Comparison of ENCODE assay signal across 10 mouse cellular contexts in genomic region chr15:9078481-9079300, GRCm38 (mm10). TPM values are rescaled to one million over a fixed set of nuclear protein-coding genes. Genes with fewer than 3 reads are reported as not detected.
A peak's percentile ranks its signal among the peaks of the same experiment; 100 is the strongest.
DNase-seq lines count a peak whose midpoint lies in the region; ATAC-seq and TF ChIP-seq lines count a peak whose summit lies in the region.
"Had no signal": no experiment of that assay in that cellular context is flagged by ENCODE, and none has a peak within 500 bp of the region (broad histone marks: within the 10 kb centered on the region; RNA-seq: fewer than 3 reads in every experiment).

No protein-coding gene starts in this region.

- TF ChIP-seq CTCF in olfactory bulb, adult 2 months (IDR thresholded peaks at IDR 0.05; ENCODE audit: insufficient read depth, low read depth, low read length), result no peak

- no peaks in the 10 kb centered on the region for H3K36me3 ChIP-seq in lung, embryonic 15.5 days
- no peaks in the 10 kb centered on the region for H3K36me3 ChIP-seq in embryonic facial prominence, embryonic 13.5 days

- peak; percentile 41; the same call in 1 of the 2 replicates for ATAC-seq in lung, embryonic 15.5 days (ENCODE audit: borderline replicate concordance, extremely low read depth, low FRiP score, low TSS enrichment)
- ATAC-seq in embryonic facial prominence, embryonic 13.5 days (ENCODE audit: insufficient number of reproducible peaks, insufficient read depth, low FRiP score, low TSS enrichment, low read depth), result no peak

- no peak for DNase-seq in lung, postnatal 4 days
- peak; percentile 30 for DNase-seq in heart, postnatal 4 days
- DNase-seq in adrenal gland, postnatal 10 days, result no peak
- DNase-seq in ovary, postnatal 36 days (ENCODE audit: low spot score), result no peak
- DNase-seq in MN1 (ENCODE audit: low spot score), result no peak
- DNase-seq: cerebellum, postnatal 10 days; layer of hippocampus, adult 9-11 months had no signal

- H3K4me2 ChIP-seq in lung, embryonic 15.5 days, result peak overlapping the region; percentile 25
- H3K4me2 ChIP-seq in embryonic facial prominence, embryonic 13.5 days, result no peak overlapping the region

- H3K4me1 ChIP-seq in lung, embryonic 15.5 days, result peaks cover 53% of the 10 kb centered on the region
- peaks cover 34% of the 10 kb centered on the region for H3K4me1 ChIP-seq in embryonic facial prominence, embryonic 13.5 days
- peaks cover 13% of the 10 kb centered on the region for H3K4me1 ChIP-seq in olfactory bulb, adult 2 months (ENCODE audit: control insufficient read depth, insufficient read depth, low read length)

- TF ChIP-seq POLR2A in olfactory bulb, adult 2 months (IDR thresholded peaks at IDR 0.05; ENCODE audit: insufficient read depth, low read depth, low read length), result no peak

- H3K4me3 ChIP-seq in lung, embryonic 15.5 days, result no peak overlapping the region
- no peak overlapping the region for H3K4me3 ChIP-seq in embryonic facial prominence, embryonic 13.5 days
- no peak overlapping the region for H3K4me3 ChIP-seq in olfactory bulb, adult 2 months (ENCODE audit: insufficient read depth, low read depth, low read length)

- no peak overlapping the region for H3K9ac ChIP-seq in lung, embryonic 15.5 days
- H3K9ac ChIP-seq in embryonic facial prominence, embryonic 13.5 days, result no peak overlapping the region

- WGBS in lung, embryonic 15.5 days, result 46% methylated on average over 12 of the region's 12 CpGs
- 72% methylated on average over 12 of the region's 12 CpGs for WGBS in embryonic facial prominence, embryonic 13.5 days
- WGBS in olfactory bulb, adult 2 months, result 65% methylated on average over 12 of the region's 12 CpGs

- H3K27ac ChIP-seq in lung, embryonic 15.5 days, result peak overlapping the region; percentile 81
- peak overlapping the region; percentile 39; the same call in 1 of the 2 replicates for H3K27ac ChIP-seq in embryonic facial prominence, embryonic 13.5 days
- H3K27ac ChIP-seq in olfactory bulb, adult 2 months (ENCODE audit: insufficient read depth, low read depth, low read length), result peak overlapping the region; percentile 15; the same call in 1 of the 2 replicates

- H3K9me3 ChIP-seq in lung, embryonic 15.5 days, result no peaks in the 10 kb centered on the region
- H3K9me3 ChIP-seq in embryonic facial prominence, embryonic 13.5 days, result no peaks in the 10 kb centered on the region

- no peaks in the 10 kb centered on the region for H3K27me3 ChIP-seq in lung, embryonic 15.5 days
- H3K27me3 ChIP-seq in embryonic facial prominence, embryonic 13.5 days, result no peaks in the 10 kb centered on the region

RNA-seq across cellular contexts. Expression of gene Nadk2, which starts 7.6 kb away (rescaled TPM):
- 33.0 and 35.6 TPM in 2 replicates for polyA plus RNA-seq in lung, embryonic 15.5 days (2015; fragmentation: Nextera tagmentation; extraction: Ambion mirVana)
- 25.0 and 31.1 TPM in 2 replicates for polyA plus RNA-seq in embryonic facial prominence, embryonic 13.5 days (2015; fragmentation: Nextera tagmentation; extraction: Ambion mirVana)
- 10 to 100 TPM; 48.8 to 50.5 TPM for total RNA-seq in heart, postnatal 4 days (2021)
- polyA plus RNA-seq in olfactory bulb, adult 2 months (2012; ENCODE audit: insufficient read depth, insufficient read length, low replicate concordance, missing spikeins), result not detected in 2 replicates
- total RNA-seq in adrenal gland, postnatal 10 days (2021), result 10 to 100 TPM; 74.0 to 74.3 TPM

Comparison
In these comparisons a context has a peak if more than half of its experiments do, and no peak if none do; other contexts are left out.
1. H3K27ac ChIP-seq: peak in every context shown above with its lines; median percentile 81 in lung, embryonic 15.5 days; 39 in embryonic facial prominence, embryonic 13.5 days; 15 in olfactory bulb, adult 2 months.